Mouse (Mus musculus) liver, embryonic 16.5 days (tissue): ENCODE measurements around the gene Pir. TPM values are rescaled to one million over a fixed set of nuclear protein-coding genes. Genes with fewer than 3 reads are reported as not detected.

Source experiments
- ATAC-seq: fragments of 200-750 bp; cut with Nextera tagmentation; 2 replicates; pipeline ENCODE4 v1.8.0; 2017; ENCODE audit warnings: low read depth, mild to moderate bottlenecking, moderate number of reproducible peaks, moderate library complexity
- H3K27ac ChIP-seq: fragments of 300-500 bp; sonication (generic); 2 replicates; pipeline ENCODE4 v1.5.1; 2014; ENCODE audit warnings: mild to moderate bottlenecking, low read length
- H3K27me3 ChIP-seq: fragments of 300-500 bp; sonication (generic); 2 replicates; pipeline ENCODE4 v1.6.1; 2014; ENCODE audit warnings: low read depth, low read length, mixed read lengths; ENCODE audit not compliant: control insufficient read depth, insufficient read depth
- H3K36me3 ChIP-seq: fragments of 300-500 bp; sonication (generic); 2 replicates; pipeline ENCODE4 v1.6.1; 2014; ENCODE audit warnings: mild to moderate bottlenecking; ENCODE audit not compliant: control insufficient read depth, insufficient read depth
- H3K4me1 ChIP-seq: fragments of 300-500 bp; sonication (generic); 2 replicates; pipeline ENCODE4 v1.6.1; 2014; ENCODE audit warnings: low read depth, low read length, mixed read lengths; ENCODE audit not compliant: control insufficient read depth
- H3K4me2 ChIP-seq: fragments of 300-500 bp; sonication (generic); 2 replicates; pipeline ENCODE4 v1.6.1; 2014; ENCODE audit warnings: low read depth, low read length, mixed read lengths
- H3K4me3 ChIP-seq: fragments of 300-500 bp; sonication (generic); 2 replicates; pipeline ENCODE4 v1.5.1; 2014; ENCODE audit warnings: low read depth, mild to moderate bottlenecking, low read length
- H3K9ac ChIP-seq: fragments of 300-500 bp; sonication (generic); 2 replicates; pipeline ENCODE4 v1.6.1; 2014; ENCODE audit warnings: low read depth, low read length
- H3K9me3 ChIP-seq: fragments of 300-500 bp; sonication (generic); replicated peaks from 2 replicates; pipeline ENCODE4 v1.6.1; 2016; ENCODE audit warnings: low read length; ENCODE audit not compliant: control insufficient read depth
- WGBS: fragments of 180-500 bp; shearing (Covaris S2); extraction: QIAGEN DNeasy Blood & Tissue Kit; methylation state at CpG from one replicate; pipeline ENCODE4 v1.1.7; 2014; ENCODE audit not compliant: insufficient replicate concordance; 5-methylcytosine and 5-hydroxymethylcytosine counted together
- polyA plus RNA-seq: library from polyadenylated mRNA; unstranded; fragments of >200 nt; fragmentation: Nextera tagmentation; extraction: Ambion mirVana; gene quantifications from 2 replicates; pipeline ENCODE4 v1.2.1, GENCODE M21; 2015

The Pir gene
- polyA plus RNA-seq, 1 experiment from 2014 or later: 20.4 TPM

- 62% methylated on average over 4 of the region's 4 CpGs for WGBS
- Histone ChIP-seq H3K4me3 (no peak overlapping the region), H3K4me2 (no peak overlapping the region), H3K36me3 (no peaks in the 10 kb centered on the region), H3K4me1 (no peaks in the 10 kb centered on the region), H3K27ac (no peak overlapping the region), H3K9ac (no peak overlapping the region), H3K9me3 (no peaks in the 10 kb centered on the region), H3K27me3 (no peaks in the 10 kb centered on the region)
- ATAC-seq: no peak
Observed at GRCm38 (mm10) chrX:164318554-164318953, 49.4 kb downstream of the Pir start.

DNA sequence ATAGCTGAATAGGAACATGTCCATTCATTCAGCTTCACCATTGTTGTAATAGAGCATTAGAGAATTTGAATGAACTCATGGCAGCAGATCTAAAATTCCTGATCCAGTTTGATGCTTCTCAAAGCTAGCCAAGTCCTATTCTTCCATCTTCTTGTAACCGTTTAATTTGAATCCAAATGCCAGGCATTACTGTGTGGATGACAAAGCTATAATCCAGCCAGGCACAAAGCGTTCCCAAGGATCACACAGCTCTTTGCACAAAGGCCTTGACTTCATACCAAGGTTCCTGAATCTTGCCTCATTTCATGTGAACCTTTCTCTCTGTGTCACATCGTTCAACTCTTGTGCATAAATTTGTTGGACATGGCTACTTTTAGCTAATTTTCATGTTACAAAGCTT, 50.9 kb downstream of the Pir start:
- Histone ChIP-seq H3K4me1 (no peaks in the 10 kb centered on the region), H3K4me2 (no peak overlapping the region), H3K27ac (no peak overlapping the region), H3K4me3 (no peak overlapping the region), H3K36me3 (no peaks in the 10 kb centered on the region), H3K9ac (no peak overlapping the region), H3K9me3 (no peaks in the 10 kb centered on the region), H3K27me3 (no peaks in the 10 kb centered on the region)
- WGBS: 65% methylated on average over 3 of the region's 3 CpGs
- no peak for ATAC-seq

DNA sequence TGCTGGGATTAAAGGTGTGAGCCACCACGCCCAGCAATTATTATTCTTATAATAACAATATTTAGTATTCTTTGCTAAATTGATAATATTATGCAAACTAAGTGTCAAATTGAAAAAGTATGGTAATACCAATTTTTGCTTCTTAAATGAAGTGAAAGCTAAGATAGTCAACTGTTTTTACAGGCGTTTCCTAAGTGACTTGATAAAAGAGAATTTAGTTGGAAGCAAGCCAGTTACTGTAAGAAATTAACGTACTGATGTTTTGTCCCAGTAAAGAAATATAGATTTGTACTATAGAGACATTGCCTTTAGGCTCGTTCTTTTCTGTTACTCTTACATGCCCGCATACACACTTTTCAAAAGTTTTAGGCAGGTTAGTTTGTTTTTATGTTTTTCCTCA, 53.3 kb downstream of the Pir start:
- no peaks in the 10 kb centered on the region for H3K36me3 ChIP-seq
- no peak for ATAC-seq
- 60% methylated on average over 5 of the region's 5 CpGs for WGBS
- H3K4me1 ChIP-seq: no peaks in the 10 kb centered on the region
- no peaks in the 10 kb centered on the region for H3K9me3 ChIP-seq
- no peaks in the 10 kb centered on the region for H3K27me3 ChIP-seq
- no peak overlapping the region for H3K4me3 ChIP-seq
- H3K4me2 ChIP-seq: no peak overlapping the region
- no peak overlapping the region for H3K9ac ChIP-seq
- H3K27ac ChIP-seq: no peak overlapping the region

DNA sequence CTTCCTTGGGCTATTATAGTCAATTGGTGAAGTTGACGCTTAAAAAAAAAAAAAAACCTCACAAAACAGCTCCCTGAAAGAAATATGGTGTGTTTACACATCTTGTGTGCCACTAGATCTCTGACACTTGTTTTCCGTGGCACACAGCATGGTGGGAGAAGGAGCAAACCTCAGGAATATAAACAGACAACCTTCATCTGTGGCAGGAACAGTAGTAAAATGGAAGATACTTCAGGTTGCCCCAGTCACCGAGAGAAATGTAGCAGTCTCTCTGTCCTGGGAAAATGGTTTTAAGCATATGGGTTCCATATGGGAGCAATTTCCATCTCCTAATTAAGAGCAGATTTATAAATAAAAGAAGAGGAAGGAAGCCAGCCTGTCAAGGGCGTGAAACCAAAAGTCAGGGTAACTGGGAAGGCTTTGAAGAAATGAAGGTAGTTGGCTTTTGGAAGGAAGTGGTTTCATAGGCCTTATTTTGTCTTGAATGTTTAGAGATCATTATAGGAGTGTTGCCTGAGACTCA, 54.3 kb downstream of the Pir start:
- H3K36me3 ChIP-seq: no peaks in the 10 kb centered on the region
- H3K4me2 ChIP-seq: no peak overlapping the region
- H3K4me1 ChIP-seq: no peaks in the 10 kb centered on the region
- H3K9me3 ChIP-seq: no peaks in the 10 kb centered on the region
- WGBS: 55% methylated on average over 4 of the region's 4 CpGs
- no peak overlapping the region for H3K4me3 ChIP-seq
- no peaks in the 10 kb centered on the region for H3K27me3 ChIP-seq
- H3K27ac ChIP-seq: no peak overlapping the region
- no peak for ATAC-seq
- no peak overlapping the region for H3K9ac ChIP-seq

- ATAC-seq: no peak
- no peaks in the 10 kb centered on the region for H3K27me3 ChIP-seq
Observed at GRCm38 (mm10) chrX:164330351-164330750, 61.2 kb downstream of the Pir start.

DNA sequence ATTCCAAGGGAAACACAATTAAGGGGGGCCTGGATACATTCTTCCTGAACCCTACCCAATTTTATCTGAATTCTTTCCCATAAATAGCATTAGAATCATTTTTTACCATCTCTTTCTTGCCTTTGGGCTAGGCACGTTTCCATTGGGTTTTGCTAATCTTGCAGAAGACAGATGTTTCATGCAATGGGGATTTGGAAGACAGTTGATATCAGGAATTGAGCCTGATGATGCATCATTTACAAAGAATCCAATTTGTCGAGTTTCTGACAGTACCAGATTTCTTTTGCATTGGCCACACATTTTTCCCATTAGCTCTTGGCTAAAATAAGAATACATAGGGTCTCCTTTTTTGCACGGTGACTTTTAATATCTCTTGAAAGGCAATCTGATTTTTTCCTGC, 61.6 kb downstream of the Pir start:
- Histone ChIP-seq H3K9ac (no peak overlapping the region), H3K9me3 (no peaks in the 10 kb centered on the region), H3K36me3 (no peaks in the 10 kb centered on the region), H3K4me2 (no peak overlapping the region), H3K4me3 (no peak overlapping the region), H3K4me1 (no peaks in the 10 kb centered on the region), H3K27me3 (no peaks in the 10 kb centered on the region), H3K27ac (no peak overlapping the region)
- WGBS: 56% methylated on average over 3 of the region's 3 CpGs
- no peak for ATAC-seq

More at GRCm38 (mm10) chrX:164330351-164330750, 61.2 kb downstream of the Pir start:
- Histone ChIP-seq H3K4me1 (no peaks in the 10 kb centered on the region), H3K36me3 (no peaks in the 10 kb centered on the region), H3K4me3 (no peak overlapping the region), H3K27ac (no peak overlapping the region), H3K9ac (no peak overlapping the region), H3K9me3 (no peaks in the 10 kb centered on the region), H3K4me2 (no peak overlapping the region)
- 74% methylated on average over 2 of the region's 2 CpGs for WGBS

GRCm38 (mm10) chrX:164338591-164338990, 69.4 kb downstream of the Pir start:
- ATAC-seq: no peak
- Histone ChIP-seq H3K27me3 (no peaks in the 10 kb centered on the region), H3K4me2 (no peak overlapping the region), H3K9ac (no peak overlapping the region), H3K9me3 (no peaks in the 10 kb centered on the region), H3K36me3 (no peaks in the 10 kb centered on the region), H3K27ac (no peak overlapping the region), H3K4me1 (no peaks in the 10 kb centered on the region), H3K4me3 (no peak overlapping the region)
- 63% methylated on average over 4 of the region's 4 CpGs for WGBS

GRCm38 (mm10) chrX:164345359-164345938, 76.3 kb downstream of the Pir start:
- Histone ChIP-seq H3K9me3 (no peaks in the 10 kb centered on the region), H3K4me3 (no peak overlapping the region)
- 74% methylated on average over 4 of the region's 4 CpGs for WGBS

GRCm38 (mm10) chrX:164348937-164349336, 79.8 kb downstream of the Pir start:
- H3K4me1 ChIP-seq: no peaks in the 10 kb centered on the region
- no peaks in the 10 kb centered on the region for H3K36me3 ChIP-seq
- ATAC-seq: no peak
- no peak overlapping the region for H3K9ac ChIP-seq
- 67% methylated on average over 3 of the region's 3 CpGs for WGBS
- H3K27ac ChIP-seq: no peak overlapping the region
- H3K4me2 ChIP-seq: no peak overlapping the region
- no peaks in the 10 kb centered on the region for H3K9me3 ChIP-seq
- H3K27me3 ChIP-seq: no peaks in the 10 kb centered on the region
- H3K4me3 ChIP-seq: no peak overlapping the region

More at GRCm38 (mm10) chrX:164345359-164345938, 76.3 kb downstream of the Pir start:
- H3K27me3 ChIP-seq: no peaks in the 10 kb centered on the region
- H3K9ac ChIP-seq: no peak overlapping the region
- ATAC-seq: no peak
- no peaks in the 10 kb centered on the region for H3K4me1 ChIP-seq
- no peaks in the 10 kb centered on the region for H3K36me3 ChIP-seq
- H3K4me2 ChIP-seq: no peak overlapping the region
- no peak overlapping the region for H3K27ac ChIP-seq
